Mouse (Mus musculus): ENCODE measurements around the gene Rsbn1l. TPM values are rescaled to one million over a fixed set of nuclear protein-coding genes. Genes with fewer than 3 reads are reported as not detected.

Rsbn1l gene
- total and polyA plus RNA-seq, 3 experiments = 8.1 to 20.2 (median 17.0) TPM

- no peak overlapping the region for H3K9ac ChIP-seq (ENCODE audit: insufficient read depth, low read depth)
- TF ChIP-seq USF2 (conservative IDR thresholded peaks at IDR 0.05; ENCODE audit: low read depth, low read length) = no peak
- no peak for TF ChIP-seq MAZ (IDR thresholded peaks at IDR 0.05; ENCODE audit: low read depth, low read length)
- no peak for TF ChIP-seq NRF1 (IDR thresholded peaks at IDR 0.05; ENCODE audit: low read depth, low read length)
- no peak for TF ChIP-seq CTCF (conservative IDR thresholded peaks at IDR 0.05 in 1 of 2, IDR thresholded peaks at IDR 0.05 in 1 of 2; ENCODE audit: low read depth in 2 of 2, low read length in 2 of 2)
- no peak for TF ChIP-seq ZNF384 (IDR thresholded peaks at IDR 0.05; ENCODE audit: low read depth, low read length)
- no peak for TF ChIP-seq CHD2 (IDR thresholded peaks at IDR 0.05; ENCODE audit: low read length)
- TF ChIP-seq TCF12 (IDR thresholded peaks at IDR 0.05; ENCODE audit: low read depth, low read length) = no peak
- TF ChIP-seq USF1 (IDR thresholded peaks at IDR 0.05; ENCODE audit: low read depth, low read length) = no peak
- no peak for TF ChIP-seq ZMIZ1 (IDR thresholded peaks at IDR 0.05; ENCODE audit: low read depth, low read length)
- TF ChIP-seq HCFC1 (IDR thresholded peaks at IDR 0.05; ENCODE audit: low read depth, low read length) = no peak
- TF ChIP-seq BHLHE40 (IDR thresholded peaks at IDR 0.05; ENCODE audit: low read depth, low read length) = no peak
- TF ChIP-seq RAD21 (IDR thresholded peaks at IDR 0.05; ENCODE audit: low read depth, low read length) = no peak
- no peak for TF ChIP-seq MEF2A (IDR thresholded peaks at IDR 0.05; ENCODE audit: borderline replicate concordance, low read depth, low read length)
Observed at GRCm38 (mm10) chr5:20897446-20898167, 58.6 kb downstream of the Rsbn1l start.

DNA sequence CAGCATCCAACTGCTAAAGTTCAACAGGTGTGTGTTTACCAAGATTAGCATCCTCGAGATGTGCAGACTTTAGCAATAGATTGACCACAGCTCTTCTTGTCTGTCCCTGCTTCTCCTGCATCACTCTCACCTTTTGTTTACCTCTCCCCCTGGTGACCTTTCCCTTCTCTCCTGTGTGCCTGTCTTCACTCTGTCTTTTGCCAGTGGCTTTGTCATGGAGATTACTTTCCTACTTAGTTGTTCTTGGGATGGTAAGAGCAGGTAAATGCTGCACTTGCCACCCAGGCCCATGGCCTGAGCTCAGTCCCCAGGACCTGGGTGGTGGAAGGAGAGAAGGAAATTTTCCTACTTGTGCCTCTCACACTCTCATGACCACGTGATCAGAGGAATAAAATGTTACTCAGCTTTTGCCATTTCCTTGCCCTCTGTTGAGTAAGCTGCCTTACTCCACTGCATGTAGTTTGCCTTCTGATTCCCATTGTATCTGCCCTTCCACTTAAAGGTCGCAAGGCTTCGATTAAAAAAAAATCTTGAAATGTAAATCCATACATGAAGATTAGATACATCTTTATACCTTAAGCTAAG, 72.1 kb downstream of the Rsbn1l start:
- in situ Hi-C loops (cut with MboI; ENCODE audit: low pct_ligation_motif_present, low pct_unique_long_range_greater_than_20kb, low sequenced_read_pairs) = no loop called here
- TF ChIP-seq POLR2AphosphoS2 (IDR thresholded peaks at IDR 0.05; ENCODE audit: low read depth, low read length) (no peak), MYC (IDR thresholded peaks at IDR 0.05; ENCODE audit: low read depth, low read length) (no peak)
- H3K36me3 ChIP-seq (replicated peaks in 1 of 2; ENCODE audit: control insufficient read depth in 1 of 2, insufficient read depth in 1 of 2, low read length in 1 of 2) = peaks cover 3 to 28% of the 10 kb centered on the region in 2 experiments
- dilution Hi-C loops (cut with MboI; ENCODE audit: extremely low pct_ligation_motif_present, extremely low pct_unique_long_range_greater_than_20kb, low sequenced_read_pairs) = no loop called here
- H3K27ac ChIP-seq (ENCODE audit: insufficient read depth, low read depth) = no peak overlapping the region
- peaks cover 7 to 25% of the 10 kb centered on the region in 2 experiments for H3K4me1 ChIP-seq (ENCODE audit: control insufficient read depth in 1 of 2, insufficient read depth in 2 of 2)
- no peak overlapping the region for H3K4me3 ChIP-seq (replicated peaks in 1 of 3; ENCODE audit: low read depth in 2 of 3, low read length in 2 of 3, poor library complexity in 1 of 3)
- H3K9me3 ChIP-seq (replicated peaks; ENCODE audit: low read length) = no peaks in the 10 kb centered on the region
- no peak for DNase-seq (ENCODE audit: extremely low read depth)
- no peak overlapping the region for H3K9ac ChIP-seq (ENCODE audit: insufficient read depth, low read depth)
- H3K4me2 ChIP-seq (ENCODE audit: insufficient read depth, low read depth, poor library complexity, severe bottlenecking) = peak overlapping the region; percentile 94; the same call in 1 of the 2 replicates
- peaks cover 30% of the 10 kb centered on the region for H3K79me2 ChIP-seq (replicated peaks; ENCODE audit: control insufficient read depth, extremely low read depth, insufficient read depth, poor library complexity, severe bottlenecking)
- no peaks in the 10 kb centered on the region for H3K27me3 ChIP-seq (replicated peaks)

More at GRCm38 (mm10) chr5:20897446-20898167, 58.6 kb downstream of the Rsbn1l start:
- Histone ChIP-seq H3K27ac (ENCODE audit: insufficient read depth, low read depth) (no peak overlapping the region), H3K79me2 (replicated peaks; ENCODE audit: control insufficient read depth, extremely low read depth, insufficient read depth, poor library complexity, severe bottlenecking) (no peaks in the 10 kb centered on the region), H3K9me3 (replicated peaks; ENCODE audit: low read length) (no peaks in the 10 kb centered on the region), H3K36me3 (replicated peaks in 1 of 2; ENCODE audit: control insufficient read depth in 1 of 2, insufficient read depth in 1 of 2, low read length in 1 of 2) (peaks cover 33 to 70% of the 10 kb centered on the region in 2 experiments), H3K4me2 (ENCODE audit: insufficient read depth, low read depth, poor library complexity, severe bottlenecking) (no peak overlapping the region), H3K4me1 (ENCODE audit: control insufficient read depth in 1 of 2, insufficient read depth in 2 of 2) (no peaks in the 10 kb centered on the region), H3K4me3 (replicated peaks in 1 of 3; ENCODE audit: low read depth in 2 of 3, low read length in 2 of 3, poor library complexity in 1 of 3) (no peak overlapping the region), H3K27me3 (replicated peaks) (no peaks in the 10 kb centered on the region)
- no peak for DNase-seq (ENCODE audit: extremely low read depth)
- dilution Hi-C loops (cut with MboI; ENCODE audit: extremely low pct_ligation_motif_present, extremely low pct_unique_long_range_greater_than_20kb, low sequenced_read_pairs) (no loop called here), in situ Hi-C loops (cut with MboI; ENCODE audit: low pct_ligation_motif_present, low pct_unique_long_range_greater_than_20kb, low sequenced_read_pairs) (no loop called here)

Measured in CH12.LX (cell line).